Mouse (Mus musculus) bone marrow, adult 2 months (tissue): ENCODE measurements around the gene Ttbk1. TPM values are rescaled to one million over a fixed set of nuclear protein-coding genes. Genes with fewer than 3 reads are reported as not detected.
"Not testable (repeated sequence)": the region's sequence is repeated elsewhere in the genome, so short reads cannot be mapped to it uniquely, and the experiment has no call there.

Experiments used
- H3K27ac ChIP-seq: fragments of 200-500 bp; 2 replicates; pipeline ENCODE4 v1.5.1; 2012; ENCODE audit warnings: low read depth, mild to moderate bottlenecking, control low read depth, inconsistent platforms, low read length; ENCODE audit not compliant: control insufficient read depth, poor library complexity, insufficient read depth
- H3K4me1 ChIP-seq: fragments of 200-500 bp; 2 replicates; pipeline ENCODE4 v1.6.1; 2011; ENCODE audit warnings: low read length; ENCODE audit not compliant: control insufficient read depth, insufficient read depth
- H3K4me3 ChIP-seq: fragments of 200-500 bp; replicated peaks from 2 replicates; pipeline ENCODE3; 2011; ENCODE audit warnings: mild to moderate bottlenecking, low read depth, low read length, control low read depth; ENCODE audit not compliant: control insufficient read depth
- CTCF ChIP-seq: fragments of 200-500 bp; IDR thresholded peaks from 2 replicates; pipeline ENCODE4 v1.5.1; 2011; ENCODE audit warnings: low read length, control low read depth; ENCODE audit not compliant: control insufficient read depth, insufficient read depth
- POLR2A ChIP-seq: fragments of 200-500 bp; IDR thresholded peaks from 2 replicates; pipeline ENCODE4 v1.6.1; 2011; ENCODE audit warnings: low read depth, mild to moderate bottlenecking, control low read depth, low read length, borderline replicate concordance; ENCODE audit not compliant: control insufficient read depth
- WGBS: fragments of 180-500 bp; shearing (Covaris S2); methylation state at CpG from one replicate; pipeline ENCODE4 v1.1.7; 2018; 5-methylcytosine and 5-hydroxymethylcytosine counted together
- polyA plus RNA-seq: library from polyadenylated mRNA; stranded (reverse); fragments of >200 nt; gene quantifications from 2 replicates; pipeline ENCODE4 v1.2.4, GENCODE M21; 2011; ENCODE audit warnings: low replicate concordance; ENCODE audit not compliant: missing spikeins, insufficient read depth, insufficient read length

Gene Ttbk1
- polyA plus RNA-seq, 1 experiment: 1.2 TPM

GRCm38 (mm10) chr17:46511059-46511710 is 23.7 kb upstream of the Ttbk1 start:
- TF ChIP-seq CTCF: no peak
- no peak for TF ChIP-seq POLR2A
- 76% methylated on average over 11 of the region's 11 CpGs for WGBS

GRCm38 (mm10) chr17:46505617-46506016 is 18.1 kb upstream of the Ttbk1 start:
- Histone ChIP-seq H3K4me3 (no peak overlapping the region), H3K4me1 (no peaks in the 10 kb centered on the region), H3K27ac (no peak overlapping the region)
- no peak for TF ChIP-seq POLR2A
- no peak for TF ChIP-seq CTCF
- WGBS: 81% methylated on average over 3 of the region's 3 CpGs

More at GRCm38 (mm10) chr17:46511059-46511710, 23.7 kb upstream of the Ttbk1 start:
- Histone ChIP-seq H3K4me1 (no peaks in the 10 kb centered on the region), H3K27ac (no peak overlapping the region), H3K4me3 (no peak overlapping the region)

DNA sequence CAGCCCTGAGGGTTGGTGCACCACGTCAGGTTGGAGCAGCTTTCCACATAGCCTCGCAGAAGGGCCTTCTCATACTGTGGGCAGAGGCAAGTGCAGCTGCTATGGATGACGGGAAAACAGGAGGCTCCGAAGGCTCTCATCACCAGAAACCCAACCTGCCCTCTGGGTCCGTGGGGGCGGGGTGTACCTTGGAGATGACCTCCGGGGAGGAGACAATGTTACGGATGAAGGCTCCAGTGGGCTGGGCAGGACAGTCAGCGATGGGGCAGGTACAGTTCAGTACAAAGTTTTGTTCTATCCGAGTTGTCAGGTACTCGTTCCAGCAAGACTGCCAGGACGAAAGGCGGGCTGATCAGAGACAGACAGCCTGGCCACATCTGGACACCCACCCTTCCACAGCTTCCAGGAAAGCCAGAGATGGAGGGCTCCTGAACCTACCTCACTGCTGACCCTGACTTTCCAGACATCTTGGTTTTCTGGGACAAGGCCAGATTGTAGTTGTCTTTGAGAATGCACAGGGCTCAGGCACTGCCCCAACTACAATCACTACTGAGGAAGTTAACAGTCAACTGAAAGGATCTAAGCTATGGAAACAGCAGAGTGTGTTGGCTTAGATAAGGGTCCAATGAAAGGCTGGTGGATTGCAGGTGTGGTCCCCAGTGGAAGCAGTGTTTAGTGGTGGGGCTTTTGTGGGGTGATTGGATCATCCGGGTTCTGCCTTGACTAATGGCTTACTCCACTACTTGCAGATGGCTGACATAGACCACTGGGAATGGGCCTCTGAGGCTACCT is 16.6 kb upstream of the Ttbk1 start:
- WGBS: 85% methylated on average over 14 of the region's 14 CpGs
- no peak overlapping the region; the same call in 1 of the 2 replicates for H3K27ac ChIP-seq
- no peaks in the 10 kb centered on the region for H3K4me1 ChIP-seq
- TF ChIP-seq POLR2A (no peak), CTCF (no peak)
- H3K4me3 ChIP-seq: no peak overlapping the region

GRCm38 (mm10) chr17:46502775-46503174 is 15.3 kb upstream of the Ttbk1 start:
- Histone ChIP-seq H3K27ac (no peak overlapping the region), H3K4me3 (no peak overlapping the region), H3K4me1 (no peaks in the 10 kb centered on the region)
- TF ChIP-seq POLR2A: no peak
- no peak for TF ChIP-seq CTCF
- 81% methylated on average over 2 of the region's 2 CpGs for WGBS

DNA sequence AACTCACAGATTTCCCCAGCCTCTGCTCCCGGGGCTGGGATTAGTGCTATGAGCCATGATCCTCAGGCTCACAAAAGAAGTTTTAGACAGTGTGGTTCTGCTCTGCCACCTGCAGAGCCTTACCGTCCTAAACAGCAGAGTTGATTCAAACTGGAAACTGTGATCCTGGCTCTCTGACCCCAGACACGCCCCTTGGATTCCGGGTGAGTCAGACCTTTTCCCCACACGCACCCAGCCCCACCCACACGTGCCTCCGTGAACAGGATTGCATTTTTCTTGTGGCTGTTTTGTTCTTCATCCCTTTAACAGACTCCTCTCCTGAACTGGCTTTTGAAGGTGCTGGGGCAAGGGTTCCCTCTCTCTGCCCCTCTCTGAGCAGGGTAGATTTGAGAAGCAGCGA is 10.5 kb upstream of the Ttbk1 start:
- Histone ChIP-seq H3K4me3 (no peak overlapping the region), H3K4me1 (peaks cover 1% of the 10 kb centered on the region; the same call in 1 of the 2 replicates), H3K27ac (no peak overlapping the region)
- TF ChIP-seq CTCF (no peak), POLR2A (no peak)
- 72% methylated on average over 8 of the region's 8 CpGs for whole genome bisulfite sequencing

DNA sequence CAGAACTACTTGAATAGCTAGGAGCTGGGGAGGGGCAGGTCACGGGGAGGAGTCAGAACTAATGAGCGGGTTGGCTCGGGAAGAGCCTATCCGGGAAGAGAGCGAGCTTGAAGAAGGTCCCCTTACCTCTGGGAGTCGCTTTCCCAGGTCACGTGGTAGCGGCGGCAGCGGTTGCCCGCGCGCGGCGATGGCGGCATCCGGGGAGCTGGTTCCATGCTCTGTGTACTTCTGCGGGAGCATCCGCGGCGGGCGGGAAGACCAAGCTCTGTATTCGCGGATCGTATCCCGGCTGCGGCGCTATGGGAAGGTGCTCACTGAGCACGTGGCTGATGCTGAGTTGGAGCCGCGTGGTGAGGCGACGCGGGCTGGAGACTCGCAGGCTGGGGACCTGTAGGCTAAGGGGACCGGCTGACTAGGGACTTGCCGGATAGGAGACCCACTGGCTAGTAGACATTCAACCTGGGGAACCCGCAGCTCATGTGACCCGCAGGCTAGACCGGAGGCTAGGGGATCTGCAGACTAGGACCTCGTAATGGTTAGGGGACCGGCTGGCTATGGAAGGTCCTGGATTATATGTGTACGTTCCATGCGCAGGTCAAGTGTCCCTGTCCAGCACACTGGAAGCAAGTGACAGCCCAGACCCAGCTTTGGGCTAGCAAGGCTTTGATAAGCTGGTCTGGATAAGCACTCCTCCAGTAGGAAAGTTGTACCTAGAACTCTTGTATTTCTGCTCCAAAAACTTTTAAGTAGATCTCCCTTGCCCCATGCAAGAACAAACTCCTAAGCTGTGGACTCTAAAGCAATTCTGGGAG is 9.4 kb upstream of the Ttbk1 start, which contains the start of gene Dnph1:
Gene Dnph1, plus strand, starts transcription at position 89 of the 812 bp plus-strand sequence.
- TF ChIP-seq POLR2A: no peak
- TF ChIP-seq CTCF: no peak
- Histone ChIP-seq H3K27ac (no peak within 1 kb of the TSS), H3K4me3 (peak within 1 kb of the TSS; percentile 67), H3K4me1 (peaks cover 1% of the 10 kb centered on the region; the same call in 1 of the 2 replicates)
- WGBS: 1% methylated on average over 44 of the region's 44 CpGs

GRCm38 (mm10) chr17:46496081-46496480 is 8.6 kb upstream of the Ttbk1 start:
- H3K27ac ChIP-seq, H3K4me1 ChIP-seq, H3K4me3 ChIP-seq: not testable (repeated sequence)

DNA sequence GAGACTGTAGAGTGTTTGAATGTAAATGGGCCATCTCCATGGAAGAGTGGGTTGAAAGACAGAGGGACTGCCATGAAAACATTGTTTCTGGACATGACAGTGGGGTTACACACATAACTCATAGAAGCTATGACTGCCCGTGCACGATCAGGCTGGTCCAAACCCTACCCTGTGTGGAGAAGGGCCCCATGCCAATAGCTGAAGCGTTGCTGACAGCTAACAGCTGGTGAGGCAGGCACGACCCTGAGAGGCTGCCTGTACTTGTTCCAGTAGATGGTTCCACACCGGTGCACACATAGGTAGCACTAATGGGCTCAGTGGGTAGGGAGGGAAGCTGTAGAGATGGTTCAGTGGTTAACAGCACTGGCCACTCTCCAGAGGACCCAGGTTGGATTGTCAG is 8.0 kb upstream of the Ttbk1 start:
- WGBS: 70% methylated on average over 5 of the region's 5 CpGs
- TF ChIP-seq POLR2A (no peak), CTCF (no peak)
- H3K4me3 ChIP-seq: no peak overlapping the region
- peaks cover 1% of the 10 kb centered on the region; the same call in 1 of the 2 replicates for H3K4me1 ChIP-seq
- no peak overlapping the region for H3K27ac ChIP-seq
